Mouse (Mus musculus): ENCODE measurements around the gene Sez6.
A peak's percentile ranks its signal among the peaks of the same experiment; 100 is the strongest.

Gene Sez6

GRCm38 (mm10) chr11:77950125-77950685, 19.6 kb downstream of the Sez6 start:
- DNase-seq: no peak

- no peak for DNase-seq
Observed at GRCm38 (mm10) chr11:77950797-77951228, 20.2 kb downstream of the Sez6 start.

- peak in 1 of 2 experiments; percentile 49 for DNase-seq
Observed at GRCm38 (mm10) chr11:77953671-77954070, 23.1 kb downstream of the Sez6 start.

DNA sequence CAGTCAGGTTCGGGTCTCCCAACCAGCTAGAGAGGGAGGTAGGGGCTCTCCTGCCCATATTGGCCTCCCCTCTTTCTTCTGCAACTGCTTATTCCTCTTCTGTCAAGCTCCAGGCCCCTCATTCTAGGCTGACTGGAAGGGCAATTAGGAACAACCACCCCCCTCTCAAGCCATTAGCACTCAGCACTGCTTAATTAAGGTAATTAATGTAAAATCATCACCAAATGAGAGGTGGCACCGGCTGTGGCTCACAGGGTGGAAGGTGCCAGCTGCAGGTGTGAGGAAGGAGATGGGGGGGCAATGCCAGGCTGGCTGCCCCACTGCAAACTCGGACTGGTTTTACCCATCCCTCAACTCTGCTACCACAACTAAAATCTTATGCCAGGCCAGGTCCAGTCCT, 25.8 kb downstream of the Sez6 start:
- no peak for DNase-seq

DNA sequence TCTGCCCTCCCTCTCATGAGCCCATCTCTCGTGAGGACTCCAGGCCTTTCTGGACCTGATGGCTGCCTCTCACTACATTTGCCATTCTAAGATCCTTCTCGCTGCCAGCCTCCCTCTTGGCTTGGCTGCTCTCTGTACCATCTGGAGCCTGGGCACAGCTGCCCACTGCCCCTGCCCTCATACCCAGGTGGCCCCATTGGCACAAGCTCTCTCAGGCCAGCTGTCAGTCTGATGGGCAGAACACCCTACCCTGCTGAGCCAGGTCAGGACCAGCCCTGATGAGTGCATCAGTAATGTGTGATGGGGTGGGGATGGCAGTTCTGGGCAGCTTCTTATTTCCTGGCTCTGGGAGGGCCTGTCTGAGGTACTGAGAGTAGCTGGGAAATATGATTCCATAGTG, 27.7 kb downstream of the Sez6 start:
- no peak for DNase-seq

GRCm38 (mm10) chr11:77958932-77959331, 28.3 kb downstream of the Sez6 start:
- no peak for DNase-seq

- no peak for DNase-seq
Observed at GRCm38 (mm10) chr11:77960199-77960598, 29.6 kb downstream of the Sez6 start.

DNA sequence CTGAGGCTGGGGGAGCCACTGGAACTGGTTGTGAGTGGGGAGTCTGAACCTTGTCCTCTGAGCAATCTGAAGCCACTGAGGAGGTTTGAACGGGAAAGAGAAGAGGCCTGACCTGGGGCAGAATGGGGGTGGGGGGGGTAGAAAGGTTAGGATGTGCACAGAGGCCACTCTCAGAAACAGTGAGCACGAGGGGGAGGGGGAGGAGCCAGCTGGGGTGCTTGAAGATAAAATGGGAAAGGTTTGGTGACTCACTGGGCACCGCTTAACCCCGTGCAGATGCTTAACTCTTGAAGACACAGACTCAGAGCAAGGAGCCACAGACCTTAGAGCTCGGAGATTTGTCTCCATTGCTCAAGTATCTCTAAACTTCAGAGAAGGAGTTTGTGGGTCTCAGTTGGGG, 30.3 kb downstream of the Sez6 start:
- no peak for DNase-seq

DNA sequence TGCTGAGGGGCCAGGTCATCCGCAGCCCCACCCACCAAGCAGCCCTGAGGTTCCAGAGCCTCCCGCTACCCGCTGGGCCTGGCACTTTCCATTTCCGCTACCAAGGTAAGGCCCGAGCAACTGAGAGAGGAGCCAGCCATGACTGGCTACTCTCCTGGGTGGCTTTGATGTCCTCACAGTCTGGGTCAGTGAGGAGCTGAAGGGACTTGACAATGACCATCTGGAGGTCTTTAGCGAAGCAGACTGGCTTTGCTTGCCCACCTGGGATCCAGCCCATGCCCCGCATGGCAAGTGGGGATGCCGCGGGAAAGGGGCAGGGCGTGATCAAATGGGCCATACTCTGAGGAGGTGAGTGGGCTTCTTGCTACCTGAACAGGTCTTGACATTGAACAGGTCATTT, 32.3 kb downstream of the Sez6 start:
- no peak for DNase-seq

DNA sequence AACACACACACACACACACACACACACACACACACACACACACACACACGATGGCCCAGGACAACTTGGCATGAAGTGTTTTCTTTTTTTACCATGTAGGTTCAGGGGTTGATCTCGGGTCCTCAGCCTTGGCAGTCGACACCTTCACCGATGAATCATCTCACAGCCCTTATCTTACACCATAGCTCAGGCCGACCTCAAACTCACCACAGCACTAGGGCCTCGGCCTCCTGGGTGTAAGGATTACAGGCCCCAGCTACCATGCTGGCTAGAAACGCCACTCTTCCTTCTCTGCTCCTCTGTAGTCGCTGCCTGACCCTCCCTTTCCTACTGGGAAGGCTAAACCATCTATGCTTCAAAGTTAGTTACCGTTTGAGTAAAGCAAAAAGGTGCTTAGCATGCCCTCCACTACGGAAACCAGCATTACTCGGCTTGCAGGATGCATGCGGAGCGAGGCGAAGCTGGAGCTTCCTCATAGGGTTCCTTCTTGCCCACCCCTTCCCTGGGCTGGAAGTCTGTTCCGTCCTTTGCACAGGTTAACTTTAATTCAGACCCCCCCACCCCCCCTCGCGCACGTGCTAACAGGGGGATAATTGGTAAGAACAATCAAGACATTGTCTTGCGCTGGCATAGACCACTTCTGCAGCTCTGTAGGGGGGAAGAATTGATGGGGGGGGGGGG, 34.0 kb downstream of the Sez6 start:
- DNase-seq: no peak

DNA sequence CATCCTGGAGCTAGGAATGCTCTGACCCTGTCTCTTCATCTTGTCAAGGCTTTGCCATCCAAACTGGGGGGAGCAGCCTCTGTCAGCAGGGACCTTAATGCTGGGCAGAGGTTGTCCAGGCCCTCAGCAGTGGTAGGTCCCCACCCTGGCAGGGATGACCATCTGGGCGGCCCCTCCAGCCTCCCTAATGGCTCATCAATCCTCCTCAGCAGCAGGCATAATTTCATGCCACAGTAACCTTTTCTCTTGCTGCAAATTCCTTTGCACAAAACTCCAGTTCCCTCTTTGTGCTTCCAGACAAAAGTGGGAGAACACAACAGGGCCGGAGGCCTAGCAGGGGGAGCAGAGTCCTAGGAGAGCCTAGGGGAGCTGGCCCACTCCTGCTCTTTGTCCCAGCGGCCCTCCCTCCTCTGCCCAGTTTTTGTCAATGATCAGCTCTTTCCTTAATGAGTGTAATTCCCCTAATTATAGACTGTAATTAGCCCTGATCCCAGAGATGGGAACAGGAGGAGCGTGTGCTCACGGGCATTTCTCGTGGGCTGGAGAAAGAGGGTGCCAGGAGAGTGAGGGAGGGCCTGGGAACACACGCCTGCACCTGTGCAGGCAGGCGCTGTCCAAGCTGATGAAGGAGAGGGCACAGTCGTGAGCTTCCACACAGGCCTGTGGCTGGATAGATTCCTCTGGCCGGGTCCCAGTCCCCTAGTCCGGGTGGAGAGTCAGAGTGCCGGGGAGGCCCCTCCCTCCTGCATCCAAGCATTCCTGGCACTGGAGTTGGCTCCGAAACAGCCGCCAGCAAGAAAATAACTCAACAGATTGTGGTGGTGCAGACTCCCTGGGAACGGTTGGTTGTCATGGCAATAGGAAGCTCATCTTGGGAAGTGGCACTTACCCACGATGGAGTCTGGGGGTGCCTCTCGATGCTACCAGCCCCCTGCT, 34.8 kb downstream of the Sez6 start:
- DNase-seq: no peak

DNA sequence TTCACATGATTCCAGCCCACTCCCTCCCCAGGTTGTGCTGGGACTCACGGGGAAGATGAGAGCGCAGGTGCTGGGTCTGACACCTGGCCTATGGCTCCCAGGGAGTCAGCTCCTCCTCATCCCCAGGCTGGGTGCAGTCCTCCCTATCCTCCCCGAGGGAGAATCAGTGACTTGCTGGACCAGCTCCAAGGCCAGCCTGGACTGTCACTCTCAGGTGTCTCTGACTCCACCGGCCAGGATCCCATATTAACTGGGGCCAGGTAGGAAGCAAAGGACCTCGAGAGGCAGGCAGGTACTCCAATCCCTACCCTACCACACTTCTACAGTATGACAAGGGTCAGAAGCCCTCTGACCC, 35.4 kb downstream of the Sez6 start:
- DNase-seq: no peak

- DNase-seq: peak; percentile 61 to 84
Observed at GRCm38 (mm10) chr11:77967114-77967513, 36.5 kb downstream of the Sez6 start.

DNA sequence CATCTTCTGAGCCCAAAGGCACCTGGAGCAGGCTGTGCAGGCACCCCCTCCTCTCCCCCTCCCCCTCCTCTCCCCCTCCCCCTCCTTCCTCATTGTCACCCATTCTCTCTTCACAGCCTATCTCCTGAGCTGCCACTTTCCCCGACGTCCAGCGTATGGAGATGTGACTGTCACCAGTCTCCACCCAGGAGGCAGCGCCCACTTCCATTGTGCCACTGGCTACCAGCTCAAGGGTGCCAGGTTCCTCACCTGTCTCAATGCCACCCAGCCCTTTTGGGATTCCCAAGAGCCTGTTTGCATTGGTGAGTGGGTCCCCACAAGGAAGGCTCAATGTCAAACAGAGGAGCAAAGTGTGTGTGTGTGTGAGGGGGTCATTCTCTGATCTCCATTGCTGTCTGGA, 38.2 kb downstream of the Sez6 start:
- no peak for DNase-seq

DNA sequence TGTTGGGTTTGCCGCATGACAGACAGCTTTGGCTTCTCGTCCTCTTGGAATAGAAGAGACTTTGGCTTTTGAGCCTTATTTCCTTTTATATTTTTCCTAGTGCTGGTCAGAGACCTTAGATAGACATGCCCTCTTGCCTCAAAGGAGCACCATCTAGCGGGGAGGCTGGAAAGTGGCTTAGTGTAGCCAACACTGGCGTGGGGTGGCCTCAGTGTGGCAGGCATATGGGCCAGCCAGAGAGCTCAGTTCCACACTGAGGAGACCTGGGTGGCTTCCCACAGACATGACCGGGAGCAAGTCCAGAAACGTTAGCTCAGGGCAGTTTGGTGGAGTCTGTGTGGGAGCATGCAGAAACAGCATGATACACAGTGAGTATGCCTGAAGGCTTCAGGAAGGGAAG, 40.1 kb downstream of the Sez6 start:
- no peak for DNase-seq

DNA sequence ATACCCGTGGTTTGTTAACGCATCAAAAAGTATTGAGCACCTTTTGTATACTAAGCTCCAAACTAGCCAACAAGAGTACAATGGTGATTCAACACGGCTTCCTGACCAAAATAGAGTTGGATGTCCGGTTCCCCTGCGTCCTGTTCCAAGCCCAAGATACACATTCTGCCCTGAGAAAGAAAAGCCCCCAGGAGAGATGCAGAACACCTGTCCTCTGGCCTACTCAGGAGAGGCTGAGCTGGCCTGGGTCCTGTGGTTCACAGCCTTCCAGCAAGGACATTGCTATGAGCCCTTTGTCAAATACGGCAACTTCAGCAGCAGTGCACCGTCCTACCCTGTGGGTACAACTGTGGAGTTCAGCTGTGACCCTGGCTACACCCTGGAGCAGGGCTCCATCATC, 42.9 kb downstream of the Sez6 start:
- no peak for DNase-seq

GRCm38 (mm10) chr11:77974325-77974724, 43.7 kb downstream of the Sez6 start:
- DNase-seq: no peak

DNA sequence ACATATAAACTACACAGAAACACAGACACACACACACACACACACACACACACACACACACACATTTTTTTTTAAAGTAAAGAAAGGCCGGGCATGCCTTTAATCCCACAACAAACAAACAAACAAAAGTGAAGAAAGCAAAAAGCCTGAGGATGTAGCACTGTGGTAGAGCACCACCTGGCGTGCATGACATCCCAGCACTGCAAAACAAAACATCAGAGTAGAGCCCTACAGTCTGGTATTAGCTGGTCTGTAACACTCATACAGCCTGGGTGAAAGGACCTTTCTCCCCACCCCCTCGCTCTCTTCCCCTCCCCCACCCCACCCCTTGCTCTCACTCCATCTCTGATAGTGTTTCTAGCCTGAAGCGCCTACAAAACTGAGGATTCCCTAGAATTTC, 45.3 kb downstream of the Sez6 start:
- no peak for DNase-seq

GRCm38 (mm10) chr11:77978161-77978560, 47.6 kb downstream of the Sez6 start:
- no peak for DNase-seq

DNA sequence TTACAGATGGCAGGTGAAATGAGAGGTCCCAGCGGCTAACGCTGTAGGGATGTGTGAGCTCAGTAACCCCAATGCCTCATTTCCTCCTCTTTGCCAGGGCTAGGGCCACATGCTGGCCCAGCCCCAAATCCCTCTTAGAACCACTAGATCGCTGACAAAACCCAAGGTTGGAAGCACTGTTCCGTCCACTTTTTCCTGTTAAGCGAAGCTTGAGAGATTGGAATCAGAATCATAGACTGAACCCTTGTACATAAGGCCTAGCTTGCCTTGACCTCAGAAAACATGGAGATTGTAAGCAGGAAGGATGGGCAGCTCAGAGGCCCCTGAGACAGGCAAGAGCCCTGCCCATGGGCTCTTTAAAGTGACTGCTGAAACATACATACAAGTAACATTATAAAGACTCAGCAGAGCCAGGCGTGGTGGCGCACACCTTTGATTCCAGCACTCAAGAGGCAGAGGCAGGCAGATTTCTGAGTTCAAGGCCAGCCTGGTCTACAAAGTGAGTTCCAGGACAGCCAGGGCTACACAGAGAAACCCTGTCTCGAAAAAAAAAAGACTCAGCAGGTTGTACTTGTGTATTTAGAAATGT, 48.7 kb downstream of the Sez6 start:
- DNase-seq: no peak

DNA sequence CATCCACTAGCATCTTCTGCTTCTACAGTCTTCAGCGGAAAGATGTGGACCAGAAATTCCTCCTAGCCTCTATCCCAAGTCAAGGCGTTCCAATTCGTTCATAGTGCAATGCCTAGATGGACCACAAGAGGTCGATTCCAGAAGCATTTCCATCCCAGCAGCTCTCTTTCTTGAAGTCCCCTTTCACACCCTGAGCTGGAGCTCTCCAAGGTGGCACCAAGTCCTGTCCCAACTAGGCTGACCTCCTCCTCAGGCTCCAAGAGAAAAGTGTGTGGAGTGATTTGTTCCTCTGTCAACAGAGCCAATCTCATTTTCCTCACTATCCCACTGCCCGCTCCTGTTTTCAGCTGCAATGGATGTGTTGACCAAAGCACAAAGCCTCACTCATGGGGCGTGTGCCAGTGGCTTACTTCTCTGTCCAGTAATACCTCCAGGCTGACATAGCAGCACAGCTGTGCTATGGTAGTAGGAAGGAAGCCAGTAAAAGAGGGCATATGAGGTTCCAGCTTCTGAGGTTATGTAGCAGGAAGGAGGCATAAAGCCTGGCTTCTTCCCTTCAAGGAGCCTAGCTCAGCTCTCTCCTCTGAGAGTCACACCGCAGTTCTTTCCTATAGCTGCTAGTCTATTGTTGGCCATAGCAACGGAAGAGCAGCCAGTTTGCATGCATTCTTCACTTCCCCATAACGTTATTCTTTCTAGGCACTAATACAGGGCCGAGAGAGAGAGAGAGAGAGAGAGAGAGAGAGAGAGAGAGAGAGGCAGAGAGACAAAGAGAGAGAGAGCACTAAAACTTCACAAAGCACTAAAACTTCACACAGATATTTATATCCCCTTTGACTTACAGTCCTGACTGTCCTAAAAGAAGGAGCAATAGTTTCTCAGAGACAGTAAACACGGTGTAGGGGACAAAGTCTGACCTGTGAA, 49.9 kb downstream of the Sez6 start:
- DNase-seq: peak; percentile 57 to 77
